Mouse (Mus musculus): ENCODE measurements at regions not wholly inside any gene's neighbourhood (a gene's known extent, or its start where the extent isn't known, plus 50 kb on each side); places are given as distances from the start of the nearest gene placed in this dataset.

DNA sequence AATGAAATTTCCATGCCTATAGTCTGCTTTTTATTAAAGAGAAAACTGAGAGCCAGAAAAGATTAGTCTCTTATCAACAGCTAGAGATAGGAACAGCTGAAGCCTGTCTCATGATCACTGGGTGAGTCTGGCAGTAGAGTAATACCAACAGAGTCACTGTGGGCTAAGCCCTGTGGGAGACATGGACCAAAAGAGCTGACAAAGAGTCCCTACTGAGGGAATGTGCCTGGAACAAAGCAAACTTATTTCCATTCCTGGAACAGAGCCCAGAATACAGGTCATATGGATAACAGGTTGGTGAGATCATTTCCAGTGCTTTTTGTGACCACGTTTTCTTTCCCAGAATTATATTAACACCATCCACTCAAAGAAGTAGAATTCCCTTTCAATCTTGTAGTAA is 237.4 kb downstream of the Tmsb4x start:
- TF ChIP-seq ZNF384 (IDR thresholded peaks at IDR 0.05; ENCODE audit: low read depth, low read length) (no peak), HCFC1 (IDR thresholded peaks at IDR 0.05; ENCODE audit: borderline replicate concordance, insufficient read depth, low read length) (no peak), ZC3H11A (IDR thresholded peaks at IDR 0.05; ENCODE audit: borderline replicate concordance, low read depth, low read length) (no peak), CHD2 (IDR thresholded peaks at IDR 0.05; ENCODE audit: low read depth, low read length) (no peak)

Measured in ES-E14 (cell line).